Mouse (Mus musculus) layer of hippocampus, postnatal 25 days (tissue): ENCODE measurements at regions not wholly inside any gene's neighbourhood (a gene's known extent, or its start where the extent isn't known, plus 50 kb on each side); places are given as distances from the start of the nearest gene placed in this dataset.
"Not testable (repeated sequence)": the region's sequence is repeated elsewhere in the genome, so short reads cannot be mapped to it uniquely, and the experiment has no call there.

Source experiments
- DNase-seq, 2 experiments: peaks; one replicate each; pipeline ENCODE4 v3.0.0; 2022; ENCODE audit warnings: mixed read lengths in 2 of 2, low spot score in 1 of 2; ENCODE audit errors: extremely low spot score in 1 of 2

DNA sequence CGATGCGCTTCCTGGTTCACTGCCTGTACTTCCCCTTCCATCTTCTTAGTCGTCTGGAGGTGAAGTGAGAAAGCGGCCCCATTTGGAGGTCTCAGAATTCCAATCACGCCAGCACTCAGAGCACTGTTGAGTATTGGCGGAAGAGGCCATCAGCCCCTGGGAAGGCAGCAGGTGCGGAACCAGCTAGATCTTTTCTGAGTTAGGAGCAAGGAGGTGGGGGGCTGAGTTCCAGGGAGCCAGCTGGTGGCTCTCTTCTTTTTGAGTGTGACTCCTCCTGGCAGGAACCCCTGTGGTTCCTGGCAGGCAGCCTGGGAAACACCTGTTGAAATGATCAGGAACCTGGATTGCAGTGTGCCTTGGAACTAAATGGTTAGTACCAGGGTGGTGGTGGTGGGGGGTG, 171.9 kb upstream of the Smlr1 start:
- peak in 1 of 2 experiments; percentile 7 for DNase-seq

DNA sequence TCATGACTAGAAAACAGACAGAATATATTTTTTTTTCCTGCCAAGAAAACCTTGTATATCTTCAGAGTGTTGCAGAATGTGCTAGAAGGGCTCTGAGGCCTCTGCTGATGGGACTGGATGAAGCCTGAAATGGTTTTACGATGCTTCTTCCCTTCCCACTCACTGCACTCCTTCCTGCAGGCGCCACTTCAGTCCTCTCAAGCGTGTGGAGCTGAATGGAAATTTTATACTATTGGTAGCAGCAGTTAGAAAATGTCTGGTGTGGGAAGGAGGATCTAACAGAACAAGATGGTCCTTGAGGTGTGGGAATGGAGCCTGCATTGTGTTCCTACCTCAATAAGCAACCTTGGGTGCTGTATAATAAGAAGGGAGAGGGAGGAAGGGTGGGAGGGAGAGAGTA, 166.1 kb upstream of the Smlr1 start:
- DNase-seq: no peak

GRCm38 (mm10) chr10:25695798-25696197, 159.7 kb upstream of the Smlr1 start:
- DNase-seq: no peak

- DNase-seq: peak; percentile 49 to 79
These were observed 145.2 kb upstream of the Smlr1 start for GRCm38 (mm10) chr10:25681243-25681642.

DNA sequence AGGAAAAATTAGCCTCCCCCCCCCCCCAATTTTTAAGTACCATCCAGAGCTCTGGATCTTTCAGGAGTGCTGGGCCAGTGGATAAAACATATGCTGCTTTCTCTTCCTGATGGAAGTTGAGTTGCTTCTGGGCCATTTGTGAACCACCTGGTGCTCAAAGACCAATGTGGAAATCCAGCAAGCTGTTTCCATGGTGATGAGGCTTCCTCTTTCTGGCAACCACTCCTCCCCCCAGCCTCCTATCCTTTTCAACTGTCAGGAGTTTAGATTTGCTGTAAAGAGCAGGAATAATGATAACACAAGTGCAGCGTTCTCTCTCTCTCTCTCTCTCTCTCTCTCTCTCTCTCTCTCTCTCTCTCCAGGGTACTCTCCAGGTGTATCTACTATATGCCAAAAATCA, 141.8 kb upstream of the Smlr1 start:
- DNase-seq: no peak

DNA sequence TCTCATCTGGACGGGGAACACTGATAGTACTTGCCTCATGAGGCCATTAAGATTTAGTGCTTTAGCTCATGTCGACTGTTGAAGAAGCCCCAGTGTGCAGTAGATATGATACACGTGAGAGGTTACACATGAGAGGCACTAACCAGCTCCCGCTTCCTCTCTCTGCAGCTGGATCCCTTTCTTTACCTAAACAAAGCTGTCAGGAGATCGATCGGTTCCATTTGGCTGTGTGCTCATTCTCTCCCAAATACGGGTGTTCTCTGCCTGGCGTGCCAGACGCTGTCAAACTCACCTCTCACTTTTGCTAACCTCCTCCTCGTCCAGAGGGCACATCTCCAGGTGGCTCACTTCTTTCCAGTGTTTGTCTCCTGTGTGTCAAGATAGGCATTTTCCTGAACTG, 139.3 kb upstream of the Smlr1 start:
- DNase-seq: no peak

DNA sequence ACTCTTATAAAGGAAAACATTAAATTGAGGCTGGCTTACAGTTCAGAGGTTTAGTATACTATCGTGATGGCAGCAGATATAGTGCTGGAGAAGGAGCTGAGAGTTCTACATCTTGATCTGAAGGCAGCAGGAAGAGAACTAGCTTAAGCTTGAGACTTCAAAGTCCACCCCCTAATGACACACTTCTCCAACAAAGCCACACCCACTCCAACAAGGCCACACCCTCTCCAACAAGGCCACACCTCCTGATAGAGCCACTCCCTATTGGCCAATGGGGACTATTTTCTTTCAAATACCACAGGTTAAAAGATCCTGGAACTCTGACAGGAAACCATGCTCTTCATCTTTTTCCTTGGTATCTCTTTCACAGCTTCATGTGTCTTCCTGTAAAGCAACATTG, 134.0 kb upstream of the Smlr1 start:
- DNase-seq: no peak

- DNase-seq: no peak
These were observed 116.9 kb upstream of the Smlr1 start for GRCm38 (mm10) chr10:25652742-25653563.

- DNase-seq: no peak
These were observed 111.7 kb upstream of the Smlr1 start for GRCm38 (mm10) chr10:25647740-25648139.

- DNase-seq: no peak
These were observed 107.5 kb upstream of the Smlr1 start for GRCm38 (mm10) chr10:25643518-25643993.

GRCm38 (mm10) chr10:25642079-25642696, 106.1 kb upstream of the Smlr1 start:
- DNase-seq: no peak

GRCm38 (mm10) chr10:25633058-25633614, 97.1 kb upstream of the Smlr1 start:
- DNase-seq: no peak

GRCm38 (mm10) chr10:25632306-25632705, 96.2 kb upstream of the Smlr1 start:
- no peak for DNase-seq

DNA sequence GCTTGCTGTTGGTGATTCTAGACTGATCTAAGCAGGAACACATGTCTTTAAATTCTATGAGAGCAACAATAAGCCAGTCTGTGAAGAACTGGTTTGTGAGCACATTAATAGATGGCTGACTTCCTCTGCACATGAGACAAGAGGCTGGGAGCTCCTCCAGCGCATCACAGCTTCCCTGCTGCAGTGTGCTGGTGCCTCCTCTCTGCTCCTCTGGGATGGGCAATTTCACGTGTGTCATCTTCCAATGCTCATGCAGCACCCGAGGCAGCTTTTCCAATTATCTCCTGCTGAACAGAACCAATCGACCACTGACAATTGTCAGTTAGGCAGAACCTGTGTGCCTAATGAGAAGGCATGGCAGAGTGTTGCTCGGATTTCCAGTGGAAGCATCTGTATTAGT, 86.5 kb upstream of the Smlr1 start:
- DNase-seq: no peak

GRCm38 (mm10) chr10:25621747-25622134, 85.7 kb upstream of the Smlr1 start:
- not testable (repeated sequence) for DNase-seq

- DNase-seq: no peak
These were observed 85.1 kb upstream of the Smlr1 start for GRCm38 (mm10) chr10:25620939-25621746.

DNA sequence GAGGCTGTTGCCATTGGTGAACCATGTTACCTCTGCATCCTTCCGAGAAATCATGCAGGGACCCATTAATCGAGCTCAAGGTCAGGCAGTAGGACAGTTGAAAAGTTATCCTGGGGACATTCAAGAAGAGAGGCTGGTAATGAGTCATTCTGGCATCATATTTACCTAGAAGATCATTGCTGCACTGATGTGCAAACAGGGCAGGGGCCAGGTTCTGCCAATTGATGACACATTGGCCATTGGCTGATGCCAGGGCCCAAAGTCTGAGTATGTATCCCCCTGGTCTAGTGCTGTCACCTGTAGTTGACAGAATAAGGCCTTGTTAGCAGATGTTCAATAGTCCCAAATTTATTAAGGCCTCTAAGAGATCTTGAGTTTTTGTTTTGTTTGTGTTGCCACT, 83.6 kb upstream of the Smlr1 start:
- no peak for DNase-seq

- DNase-seq: no peak
These were observed 65.4 kb upstream of the Smlr1 start for GRCm38 (mm10) chr10:25601471-25601870.

GRCm38 (mm10) chr10:25589316-25589645, 53.2 kb upstream of the Smlr1 start:
- no peak for DNase-seq

DNA sequence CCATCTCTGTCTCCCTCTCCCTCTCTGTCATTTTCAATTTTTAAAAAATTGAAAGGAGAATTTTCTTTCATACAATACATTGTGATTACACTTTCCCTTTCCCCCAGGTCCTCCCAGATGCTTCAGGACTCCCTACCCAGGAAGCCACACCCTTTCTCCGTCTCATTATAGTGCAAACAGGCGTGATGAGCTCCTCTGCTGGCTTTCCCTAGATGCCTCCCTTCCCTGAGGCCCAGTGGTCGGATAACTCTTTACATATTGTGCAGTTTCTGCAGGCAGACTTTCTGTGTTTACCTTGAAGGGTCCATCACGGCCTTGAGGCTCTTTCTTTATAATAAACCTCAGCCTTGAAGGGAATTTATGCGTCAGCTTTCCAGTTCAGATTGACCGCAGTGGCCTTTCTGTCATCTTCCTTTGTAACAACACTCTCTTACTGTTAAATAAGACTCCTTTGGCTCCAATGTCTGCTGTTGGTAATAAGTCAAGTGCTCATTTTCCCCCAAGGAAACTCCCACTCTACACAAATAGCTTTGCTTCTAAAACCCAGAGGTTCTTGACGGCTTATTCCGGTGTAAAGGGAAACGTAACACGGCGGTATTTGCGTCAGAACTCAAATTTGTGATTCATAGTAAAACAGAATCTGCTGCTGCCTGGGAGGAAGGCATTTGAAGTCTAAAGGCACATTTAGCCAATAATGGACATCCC, 52.7 kb upstream of the Smlr1 start:
- DNase-seq: no peak
